Comparison of ENCODE assay signal across 9 mouse cellular contexts in genomic region chr2:53204373-53205274, GRCm38 (mm10). TPM values are rescaled to one million over a fixed set of nuclear protein-coding genes. Genes with fewer than 3 reads are reported as not detected.
DNase-seq lines count a peak whose midpoint lies in the region; ATAC-seq and TF ChIP-seq lines count a peak whose summit lies in the region.
"Had no signal": no experiment of that assay in that cellular context is flagged by ENCODE, and none has a peak within 500 bp of the region (broad histone marks: within the 10 kb centered on the region; RNA-seq: fewer than 3 reads in every experiment).

No protein-coding gene starts in this region.

- no peaks in the 10 kb centered on the region for H3K79me2 ChIP-seq in heart, adult 2 months (replicated peaks; ENCODE audit: control insufficient read depth, insufficient read depth, low read length)

- H3K4me3 ChIP-seq in heart, adult 2 months = no peak overlapping the region
- H3K4me3 ChIP-seq: heart, embryonic 13.5 days had no signal

- H3K9ac ChIP-seq in heart, adult 2 months (ENCODE audit: low read depth, low read length) = no peak overlapping the region
- H3K9ac ChIP-seq: heart, embryonic 13.5 days had no signal

- peaks cover 5% of the 10 kb centered on the region for H3K36me3 ChIP-seq in heart, adult 2 months (ENCODE audit: control insufficient read depth, insufficient read depth, low read length)

- peak; percentile 71 for ATAC-seq in megakaryocyte progenitor cell, adult 5-6 weeks (replicated peaks; ENCODE audit: poor library complexity)

- no peak for TF ChIP-seq POLR2A in heart, adult 2 months (IDR thresholded peaks at IDR 0.05; ENCODE audit: insufficient read depth, low read depth, low read length)
- TF ChIP-seq POLR2A in brain, embryonic 14.5 days (IDR thresholded peaks at IDR 0.05; ENCODE audit: borderline replicate concordance, extremely low read depth, insufficient read depth, insufficient read length, poor library complexity, severe bottlenecking) = no peak

- peak; percentile 79 for TF ChIP-seq CTCF in heart, adult 2 months (IDR thresholded peaks at IDR 0.05)
- TF ChIP-seq CTCF in brain, embryonic 14.5 days (IDR thresholded peaks at IDR 0.05; ENCODE audit: borderline replicate concordance, extremely low read depth, insufficient read depth, insufficient read length) = peak; percentile 28; the same call in 1 of the 2 replicates

- H3K4me1 ChIP-seq in heart, adult 2 months (ENCODE audit: control insufficient read depth, insufficient read depth, low read length) = no peaks in the 10 kb centered on the region; the same call in 1 of the 2 replicates

- no peak for DNase-seq in heart, adult 2 months
- DNase-seq in heart, postnatal 4 days = no peak
- DNase-seq in CD4-positive helper T cell, adult 2 months (ENCODE audit: low read depth, low spot score) = peak; percentile 35
- peak; percentile 73 for DNase-seq in brain, embryonic 14.5 days (ENCODE audit: low read depth)
- DNase-seq in left cerebral cortex, postnatal 10 days (ENCODE audit: extremely low spot score in 1 of 2, low spot score in 2 of 2) = no peak
- DNase-seq in urinary bladder, postnatal 25 days (ENCODE audit: low spot score) = no peak
- DNase-seq in thymus, adult 18-20 months = no peak

- 59% methylated on average over 5 of the region's 5 CpGs for WGBS in heart, adult 2 months

- no peak overlapping the region for H3K27ac ChIP-seq in heart, adult 2 months
- H3K27ac ChIP-seq: heart, embryonic 13.5 days had no signal

- H3K27me3 ChIP-seq in heart, adult 2 months (ENCODE audit: control insufficient read depth, insufficient read depth, low read length) = no peaks in the 10 kb centered on the region
- H3K27me3 ChIP-seq: heart, embryonic 13.5 days had no signal

- intact Hi-C loops in heart, adult 2 months (cut with DNase I) = loop anchor here (5.0 kb wide), 1 partner anchor 447 kb away; no protein-coding TSS in a partner anchor
- intact Hi-C loops in left cerebral cortex, postnatal 10 days (cut with DNase I) = loop anchor here (5.0 kb wide), 1 partner anchor 883 kb away; the partner anchor contains the start of gene Rprm

- TF ChIP-seq EP300 in heart, adult 2 months (IDR thresholded peaks at IDR 0.05; ENCODE audit: insufficient read depth, low read depth, low read length) = no peak

RNA-seq across cellular contexts. Expression of gene Arl6ip6, which starts 13.1 kb away (rescaled TPM):
- total RNA-seq in heart, adult 2 months (2021) = 10 to 100 TPM; 13.2 to 15.3 TPM
- polyA plus RNA-seq in heart, adult 2 months (2012; rRNA removed) = 10.9 and 16.9 TPM in 2 replicates
- 10 to 100 TPM; 23.3 to 24.3 TPM for total RNA-seq in heart, postnatal 4 days (2021)
- polyA plus RNA-seq in brain, embryonic 14.5 days (2012; rRNA removed) = 28.7 and 42.5 TPM in 2 replicates
- total RNA-seq in megakaryocyte progenitor cell, adult 5-6 weeks (2015) = 45.1 and 48.4 TPM in 2 replicates
- total RNA-seq in megakaryocyte progenitor cell, adult 5-6 weeks (2017) = 25.8 and 38.7 TPM in 2 replicates
- 10 to 100 TPM; 14.6 to 17.2 TPM for total RNA-seq in left cerebral cortex, postnatal 10 days (2021)

RNA-seq across cellular contexts. Expression of gene Prpf40a, which starts 13.5 kb away (rescaled TPM):
- total RNA-seq in heart, adult 2 months (2021) = 10 to 100 TPM; 28.7 to 30.2 TPM
- 7.9 and 12.4 TPM in 2 replicates for polyA plus RNA-seq in heart, adult 2 months (2012; rRNA removed)
- 10 to 100 TPM; 56.8 to 57.1 TPM for total RNA-seq in heart, postnatal 4 days (2021)
- polyA plus RNA-seq in brain, embryonic 14.5 days (2012; rRNA removed) = 27.0 and 28.6 TPM in 2 replicates
- 119 and 125 TPM in 2 replicates for total RNA-seq in megakaryocyte progenitor cell, adult 5-6 weeks (2015)
- total RNA-seq in megakaryocyte progenitor cell, adult 5-6 weeks (2017) = 182 and 240 TPM in 2 replicates
- total RNA-seq in left cerebral cortex, postnatal 10 days (2021) = 10 to 100 TPM; 46.6 to 57.4 TPM

Comparison
In these comparisons a context has a peak if more than half of its experiments do, and no peak if none do; other contexts are left out.
1. DNase-seq: peak in CD4-positive helper T cell, adult 2 months (single experiment) and brain, embryonic 14.5 days (single experiment); none in heart, adult 2 months (0 of 2), heart, postnatal 4 days (single experiment), left cerebral cortex, postnatal 10 days (0 of 2), urinary bladder, postnatal 25 days (single experiment) and thymus, adult 18-20 months (0 of 2).